Mouse (Mus musculus) heart, adult 2 months (tissue): ENCODE results near the gene Camta1. TPM values are rescaled to one million over a fixed set of nuclear protein-coding genes. Genes with fewer than 3 reads are reported as not detected.

Source experiments
- DNase-seq, 2 experiments: peaks; one replicate each; pipeline ENCODE4 v3.0.0; 2021
- H3K27ac ChIP-seq: fragments of 200-600 bp; 2 replicates; pipeline ENCODE4 v1.8.1; 2022
- H3K27me3 ChIP-seq: fragments of 200-500 bp; 2 replicates; pipeline ENCODE4 v1.6.1; 2012; ENCODE audit warnings: mild to moderate bottlenecking, low read length, inconsistent platforms, mixed read lengths; ENCODE audit not compliant: control insufficient read depth, insufficient read depth
- H3K36me3 ChIP-seq: fragments of 200-500 bp; 2 replicates; pipeline ENCODE4 v1.6.1; 2012; ENCODE audit warnings: low read length, inconsistent platforms; ENCODE audit not compliant: control insufficient read depth, insufficient read depth
- H3K4me1 ChIP-seq: fragments of 200-500 bp; 2 replicates; pipeline ENCODE4 v1.6.1; 2011; ENCODE audit warnings: low read length; ENCODE audit not compliant: control insufficient read depth, insufficient read depth
- H3K4me3 ChIP-seq: fragments of 200-600 bp; 2 replicates; pipeline ENCODE4 v1.8.1; 2022
- H3K79me2 ChIP-seq: fragments of 200-500 bp; replicated peaks from 2 replicates; pipeline ENCODE4 v1.6.1; 2012; ENCODE audit warnings: mild to moderate bottlenecking, inconsistent platforms, low read length, moderate library complexity, mixed read lengths; ENCODE audit not compliant: control insufficient read depth, insufficient read depth
- H3K9ac ChIP-seq: fragments of 200-500 bp; 2 replicates; pipeline ENCODE4 v1.6.1; 2012; ENCODE audit warnings: low read depth, mild to moderate bottlenecking, control low read depth, inconsistent platforms, low read length, mixed read lengths
- CTCF ChIP-seq: fragments of 200-600 bp; IDR thresholded peaks from 2 replicates; pipeline ENCODE4 v1.8.1; 2022; ENCODE audit warnings: antibody characterized with exemption, mild to moderate bottlenecking, moderate library complexity
- EP300 ChIP-seq: fragments of 200-500 bp; IDR thresholded peaks from 2 replicates; pipeline ENCODE4 v1.6.1; 2011; ENCODE audit warnings: low read depth, low read length, control low read depth; ENCODE audit not compliant: insufficient read depth
- POLR2A ChIP-seq: fragments of 200-500 bp; IDR thresholded peaks from 2 replicates; pipeline ENCODE4 v1.6.1; 2011; ENCODE audit warnings: mild to moderate bottlenecking, low read depth, low read length, control low read depth; ENCODE audit not compliant: insufficient read depth
- WGBS: fragments of 180-500 bp; shearing (Covaris S2); methylation state at CpG from one replicate; pipeline ENCODE4 v1.1.7; 2018; 5-methylcytosine and 5-hydroxymethylcytosine counted together
- intact Hi-C: fragments of 180-260 bp; cut with DNase I; formaldehyde crosslinking; loops from one replicate; pipeline ENCODE4 v1.15.1; 2025
- polyA plus RNA-seq: library from polyadenylated mRNA; depleted of rRNA; stranded (reverse); fragments of >200 nt; gene quantifications from 2 replicates; pipeline ENCODE4 v1.2.3, GENCODE M21; 2012
- total RNA-seq, 2 experiments: library from RNA; stranded (reverse); gene quantifications; 2 replicates each; pipeline ENCODE4 v1.2.3; 2021

Gene Camta1
- total and polyA plus RNA-seq, 3 experiments: 39.4 to 234 (median 208) TPM

DNA sequence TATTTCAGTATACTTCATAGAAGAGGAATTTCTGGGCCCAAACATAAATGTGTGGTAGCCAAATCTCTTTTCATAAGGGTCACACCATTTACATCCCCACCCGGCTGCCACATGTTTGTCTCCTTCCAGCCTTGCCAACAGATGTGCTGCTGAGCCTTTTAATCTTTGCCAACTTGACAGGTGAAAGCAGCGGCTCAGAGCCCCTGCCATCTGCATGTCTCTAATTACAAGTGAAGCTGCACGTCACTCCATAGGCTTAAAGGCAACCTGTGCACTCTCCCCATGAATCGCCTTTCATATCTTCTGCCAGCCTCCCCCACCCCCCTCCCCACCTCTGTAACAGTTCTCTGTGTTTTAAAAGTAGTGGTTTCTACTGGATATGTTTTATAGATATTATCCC, 351.3 kb downstream of the Camta1 start:
- H3K4me1 ChIP-seq: no peaks in the 10 kb centered on the region
- TF ChIP-seq CTCF: no peak
- TF ChIP-seq EP300: no peak
- TF ChIP-seq POLR2A: no peak
- H3K36me3 ChIP-seq: no peaks in the 10 kb centered on the region
- H3K9ac ChIP-seq: no peak overlapping the region
- H3K4me3 ChIP-seq: no peak overlapping the region
- H3K27ac ChIP-seq: no peak overlapping the region
- H3K27me3 ChIP-seq: no peaks in the 10 kb centered on the region
- intact Hi-C loops: no loop called here
- no peaks in the 10 kb centered on the region for H3K79me2 ChIP-seq
- no peak for DNase-seq
- 73% methylated on average over 4 of the region's 4 CpGs for WGBS

DNA sequence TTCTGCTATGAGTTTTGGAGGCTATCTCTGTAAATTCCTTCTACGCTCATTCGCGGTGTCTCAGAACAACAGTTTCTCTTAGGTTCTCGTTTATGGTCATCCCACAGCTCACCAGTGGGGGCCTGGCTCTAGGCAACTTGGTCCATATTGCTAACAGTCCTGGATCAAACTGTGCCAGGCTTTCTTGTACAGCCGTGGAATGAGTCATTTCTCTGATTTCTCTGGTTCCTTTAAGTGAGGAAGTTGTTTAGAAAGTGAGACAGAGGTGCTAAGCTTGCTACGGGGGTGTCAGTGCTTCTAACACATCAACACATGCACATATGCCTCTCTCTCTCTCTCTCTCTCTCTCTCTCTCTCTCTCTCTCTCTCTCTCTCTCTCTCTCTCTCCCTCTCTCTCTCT, 355.0 kb downstream of the Camta1 start:
- Histone ChIP-seq H3K9ac (no peak overlapping the region), H3K4me1 (no peaks in the 10 kb centered on the region), H3K79me2 (no peaks in the 10 kb centered on the region), H3K27ac (no peak overlapping the region), H3K4me3 (no peak overlapping the region), H3K36me3 (no peaks in the 10 kb centered on the region), H3K27me3 (no peaks in the 10 kb centered on the region)
- WGBS: 55% methylated on average over 6 of the region's 6 CpGs
- TF ChIP-seq POLR2A: no peak
- TF ChIP-seq EP300: no peak
- TF ChIP-seq CTCF: no peak
- intact Hi-C loops: no loop called here
- no peak for DNase-seq

- 85% methylated on average over 5 of the region's 5 CpGs for WGBS
- intact Hi-C loops: no loop called here
- no peak overlapping the region for H3K27ac ChIP-seq
These were observed 363.0 kb downstream of the Camta1 start for GRCm38 (mm10) chr4:151498481-151499276.

DNA sequence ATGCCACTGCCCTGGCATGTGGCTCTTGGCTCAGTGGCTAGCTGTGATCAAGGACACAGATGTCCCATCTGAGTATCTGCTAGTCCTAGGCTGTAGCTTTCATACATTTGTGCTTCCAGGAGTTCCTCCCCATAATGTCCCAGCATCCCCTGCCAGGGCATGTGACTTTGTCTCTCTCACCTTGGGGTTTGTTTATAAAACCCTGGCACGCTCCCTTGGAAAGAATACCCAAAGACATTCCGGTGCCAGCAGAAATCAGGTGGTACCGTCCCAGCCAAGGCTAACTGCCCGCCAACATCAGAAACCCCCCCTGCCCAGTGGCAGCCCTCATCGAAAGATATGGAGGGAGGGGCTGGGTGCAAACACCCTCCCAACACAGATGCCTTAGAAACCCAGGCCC, 365.1 kb downstream of the Camta1 start:
- no peak overlapping the region for H3K9ac ChIP-seq
- H3K27me3 ChIP-seq: no peaks in the 10 kb centered on the region
- TF ChIP-seq EP300 (no peak), POLR2A (no peak), CTCF (no peak)
- H3K4me1 ChIP-seq: no peaks in the 10 kb centered on the region
- 64% methylated on average over 5 of the region's 5 CpGs for WGBS
- no peak overlapping the region for H3K27ac ChIP-seq
- no peaks in the 10 kb centered on the region for H3K36me3 ChIP-seq
- peak in 1 of 2 experiments; percentile 23 for DNase-seq
- intact Hi-C loops: no loop called here
- H3K4me3 ChIP-seq: no peak overlapping the region
- H3K79me2 ChIP-seq: no peaks in the 10 kb centered on the region

More at GRCm38 (mm10) chr4:151498481-151499276, 363.0 kb downstream of the Camta1 start:
- no peaks in the 10 kb centered on the region for H3K4me1 ChIP-seq
- no peak for DNase-seq
- no peaks in the 10 kb centered on the region for H3K27me3 ChIP-seq
- no peak for TF ChIP-seq EP300
- TF ChIP-seq CTCF: peak; percentile 43
- TF ChIP-seq POLR2A: no peak
- H3K79me2 ChIP-seq: no peaks in the 10 kb centered on the region
- H3K9ac ChIP-seq: no peak overlapping the region
- H3K36me3 ChIP-seq: no peaks in the 10 kb centered on the region
- no peak overlapping the region for H3K4me3 ChIP-seq

GRCm38 (mm10) chr4:151495276-151495882, 366.3 kb downstream of the Camta1 start:
- Histone ChIP-seq H3K4me1 (no peaks in the 10 kb centered on the region), H3K9ac (no peak overlapping the region), H3K4me3 (no peak overlapping the region), H3K36me3 (no peaks in the 10 kb centered on the region), H3K79me2 (no peaks in the 10 kb centered on the region), H3K27ac (no peak overlapping the region), H3K27me3 (no peaks in the 10 kb centered on the region)
- intact Hi-C loops: no loop called here
- WGBS: 67% methylated on average over 11 of the region's 11 CpGs
- DNase-seq: no peak
- TF ChIP-seq POLR2A (no peak), CTCF (no peak), EP300 (no peak)

- Histone ChIP-seq H3K27ac (no peak overlapping the region), H3K27me3 (no peaks in the 10 kb centered on the region), H3K36me3 (no peaks in the 10 kb centered on the region), H3K4me3 (no peak overlapping the region), H3K9ac (no peak overlapping the region), H3K4me1 (no peaks in the 10 kb centered on the region), H3K79me2 (no peaks in the 10 kb centered on the region)
- TF ChIP-seq CTCF (no peak), EP300 (no peak), POLR2A (no peak)
- DNase-seq: no peak
- 78% methylated on average over 10 of the region's 10 CpGs for WGBS
- intact Hi-C loops: no loop called here
These were observed 368.9 kb downstream of the Camta1 start for GRCm38 (mm10) chr4:151492786-151493185.
